Mouse (Mus musculus): ENCODE measurements around the gene Myt1l. TPM values are rescaled to one million over a fixed set of nuclear protein-coding genes. Genes with fewer than 3 reads are reported as not detected.
A peak's percentile ranks its signal among the peaks of the same experiment; 100 is the strongest.

Gene Myt1l
- polyA plus RNA-seq (2014; fragmentation: Nextera tagmentation; extraction: Ambion mirVana): 223 and 265 TPM in 2 replicates

DNA sequence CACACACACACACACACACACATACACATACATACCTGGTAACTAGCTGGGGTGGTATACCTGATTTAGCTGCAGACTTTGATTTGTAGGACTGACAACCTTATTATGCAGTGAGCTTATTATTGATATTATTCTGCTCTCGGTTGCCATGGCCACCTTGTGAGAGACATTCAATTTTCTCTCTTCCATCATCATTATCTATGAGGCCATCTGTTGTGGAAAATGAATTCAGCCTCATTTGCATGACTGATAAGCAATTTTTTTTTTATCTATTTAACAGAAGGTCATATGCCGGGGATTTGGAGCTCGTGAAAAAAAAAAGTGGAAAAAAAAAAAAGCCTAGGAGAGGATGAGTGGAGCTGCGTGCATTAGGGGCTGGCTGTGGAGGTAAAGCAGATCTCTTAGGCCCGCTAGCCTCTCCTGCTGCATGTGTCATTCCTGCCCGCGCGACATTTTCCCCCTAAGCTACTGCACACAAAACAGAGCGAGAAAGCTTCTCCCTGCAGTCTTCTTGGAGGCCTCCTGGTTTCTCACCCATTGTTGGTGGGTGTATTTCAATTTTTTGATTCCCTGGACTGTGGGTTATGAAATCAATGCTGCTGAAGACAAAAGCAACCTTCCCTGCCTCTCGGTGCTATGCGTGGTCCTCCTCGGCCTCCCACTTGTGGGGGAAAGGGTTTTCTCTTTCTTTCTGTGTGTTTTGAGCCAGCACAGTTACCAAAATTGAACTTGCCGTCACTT lies at the start of gene Myt1l:
TSS of gene Myt1l (plus strand) at position 354 of the 741 bp plus-strand sequence.
- Histone ChIP-seq H3K27me3 (ENCODE audit: control insufficient read depth, insufficient read depth, low read length) (no peaks in the 10 kb centered on the region), H3K36me3 (ENCODE audit: control insufficient read depth, insufficient read depth, low read length) (no peaks in the 10 kb centered on the region), H3K4me3 (ENCODE audit: low read depth, low read length) (peak within 1 kb of the TSS; percentile 40), H3K4me1 (ENCODE audit: control insufficient read depth, insufficient read depth, low read length) (0 out of 2 replicates have a peak, but pooled peaks cover 4% of the 10 kb centered on the region), H3K27ac (ENCODE audit: low read depth, low read length) (peak within 1 kb of the TSS; percentile 96), H3K4me2 (ENCODE audit: low read depth, low read length) (peak within 1 kb of the TSS; percentile 50), H3K9ac (replicated peaks; ENCODE audit: low read depth, low read length) (peak within 1 kb of the TSS; percentile 72), H3K9me3 (ENCODE audit: control insufficient read depth, low read length) (no peaks in the 10 kb centered on the region)
- peak; percentile 39 for ATAC-seq (ENCODE audit: low read depth)
- WGBS: 11% methylated on average over 13 of the region's 13 CpGs

GRCm38 (mm10) chr12:29486424-29487035 lies 41.7 kb upstream of the Myt1l start:
- no peak overlapping the region for H3K4me2 ChIP-seq (ENCODE audit: low read depth, low read length)
- H3K4me3 ChIP-seq (ENCODE audit: low read depth, low read length): no peak overlapping the region
- ATAC-seq (ENCODE audit: low read depth): no peak
- H3K9me3 ChIP-seq (ENCODE audit: control insufficient read depth, low read length): no peaks in the 10 kb centered on the region
- WGBS: 84% methylated on average over 10 of the region's 10 CpGs
- H3K36me3 ChIP-seq (ENCODE audit: control insufficient read depth, insufficient read depth, low read length): no peaks in the 10 kb centered on the region
- H3K27ac ChIP-seq (ENCODE audit: low read depth, low read length): no peak overlapping the region
- H3K27me3 ChIP-seq (ENCODE audit: control insufficient read depth, insufficient read depth, low read length): no peaks in the 10 kb centered on the region
- H3K9ac ChIP-seq (replicated peaks; ENCODE audit: low read depth, low read length): no peak overlapping the region
- no peaks in the 10 kb centered on the region for H3K4me1 ChIP-seq (ENCODE audit: control insufficient read depth, insufficient read depth, low read length)

DNA sequence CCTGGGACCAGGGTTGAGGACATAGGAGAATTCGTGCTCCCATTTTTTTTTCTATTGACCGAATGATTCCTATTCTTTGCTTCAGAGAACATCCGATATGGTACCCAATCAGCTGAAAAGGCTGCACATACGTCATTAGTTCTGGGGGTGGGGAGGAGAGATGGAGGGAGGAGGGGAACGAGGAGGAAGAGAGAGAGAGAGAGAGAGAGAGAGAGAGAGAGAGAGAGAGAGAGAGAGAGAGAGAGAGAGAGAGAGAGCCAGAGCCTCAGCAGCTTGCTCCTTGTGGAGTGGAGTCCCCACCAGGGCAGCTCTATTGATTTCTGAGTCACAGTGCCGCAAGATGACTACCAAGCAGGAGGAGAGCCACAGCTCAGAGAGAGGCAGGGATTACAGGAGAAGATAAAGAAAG lies 1.9 kb upstream of the Myt1l start:
- WGBS: 3% methylated on average over 6 of the region's 6 CpGs
- peak; percentile 76 for ATAC-seq (ENCODE audit: low read depth)

GRCm38 (mm10) chr12:29527048-29527761 lies 979 bp upstream of the Myt1l start:
- under 1% methylated on average over 27 of the region's 27 CpGs for WGBS
- peak; percentile 82 for ATAC-seq (ENCODE audit: low read depth)
- peak overlapping the region; percentile 50 for H3K4me2 ChIP-seq (ENCODE audit: low read depth, low read length)
- H3K27me3 ChIP-seq (ENCODE audit: control insufficient read depth, insufficient read depth, low read length): no peaks in the 10 kb centered on the region
- peak overlapping the region; percentile 96 for H3K27ac ChIP-seq (ENCODE audit: low read depth, low read length)
- no peaks in the 10 kb centered on the region for H3K36me3 ChIP-seq (ENCODE audit: control insufficient read depth, insufficient read depth, low read length)
- H3K9me3 ChIP-seq (ENCODE audit: control insufficient read depth, low read length): no peaks in the 10 kb centered on the region
- no peaks in the 10 kb centered on the region for H3K4me1 ChIP-seq (ENCODE audit: control insufficient read depth, insufficient read depth, low read length)
- peak overlapping the region; percentile 40 for H3K4me3 ChIP-seq (ENCODE audit: low read depth, low read length)
- H3K9ac ChIP-seq (replicated peaks; ENCODE audit: low read depth, low read length): peak overlapping the region; percentile 72

More for the DNA sequence above, 1.9 kb upstream of the Myt1l start:
- Histone ChIP-seq H3K9me3 (ENCODE audit: control insufficient read depth, low read length) (no peaks in the 10 kb centered on the region), H3K9ac (replicated peaks; ENCODE audit: low read depth, low read length) (peak overlapping the region; percentile 72), H3K27me3 (ENCODE audit: control insufficient read depth, insufficient read depth, low read length) (no peaks in the 10 kb centered on the region), H3K36me3 (ENCODE audit: control insufficient read depth, insufficient read depth, low read length) (no peaks in the 10 kb centered on the region), H3K4me2 (ENCODE audit: low read depth, low read length) (peak overlapping the region; percentile 50), H3K27ac (ENCODE audit: low read depth, low read length) (peak overlapping the region; percentile 96), H3K4me3 (ENCODE audit: low read depth, low read length) (peak overlapping the region; percentile 24; the same call in 1 of the 2 replicates), H3K4me1 (ENCODE audit: control insufficient read depth, insufficient read depth, low read length) (no peaks in the 10 kb centered on the region)

GRCm38 (mm10) chr12:29530241-29530725 lies 2.1 kb downstream of the Myt1l start:
- ATAC-seq (ENCODE audit: low read depth): no peak
- Histone ChIP-seq H3K4me2 (ENCODE audit: low read depth, low read length) (peak overlapping the region; percentile 62), H3K9me3 (ENCODE audit: control insufficient read depth, low read length) (no peaks in the 10 kb centered on the region), H3K27me3 (ENCODE audit: control insufficient read depth, insufficient read depth, low read length) (no peaks in the 10 kb centered on the region), H3K9ac (replicated peaks; ENCODE audit: low read depth, low read length) (peak overlapping the region; percentile 59), H3K27ac (ENCODE audit: low read depth, low read length) (peak overlapping the region; percentile 92), H3K4me1 (ENCODE audit: control insufficient read depth, insufficient read depth, low read length) (0 out of 2 replicates have a peak, but pooled peaks cover 5% of the 10 kb centered on the region), H3K4me3 (ENCODE audit: low read depth, low read length) (peak overlapping the region; percentile 42), H3K36me3 (ENCODE audit: control insufficient read depth, insufficient read depth, low read length) (no peaks in the 10 kb centered on the region)
- 5% methylated on average over 6 of the region's 6 CpGs for WGBS

DNA sequence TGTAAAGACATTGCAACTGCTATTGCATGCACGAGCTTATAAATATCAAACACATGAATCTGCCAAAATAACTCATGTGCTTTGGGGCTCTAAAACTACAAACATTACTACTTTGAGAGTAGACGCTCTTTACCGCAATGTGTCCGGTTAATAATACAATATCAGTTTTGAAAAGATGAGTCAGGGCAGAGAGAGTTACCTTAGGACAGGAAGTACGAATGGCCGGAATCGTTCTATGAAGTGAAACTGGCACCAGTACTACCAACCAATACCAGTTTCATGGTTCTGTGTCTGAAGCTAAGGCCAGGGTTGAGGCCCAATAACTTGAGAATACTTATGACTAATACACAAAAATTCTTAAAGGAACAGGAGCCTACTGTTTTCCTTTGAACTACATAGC lies 2.6 kb downstream of the Myt1l start:
- Histone ChIP-seq H3K4me3 (ENCODE audit: low read depth, low read length) (peak overlapping the region; percentile 42), H3K4me1 (ENCODE audit: control insufficient read depth, insufficient read depth, low read length) (0 out of 2 replicates have a peak, but pooled peaks cover 5% of the 10 kb centered on the region), H3K4me2 (ENCODE audit: low read depth, low read length) (peak overlapping the region; percentile 62), H3K36me3 (ENCODE audit: control insufficient read depth, insufficient read depth, low read length) (no peaks in the 10 kb centered on the region), H3K9me3 (ENCODE audit: control insufficient read depth, low read length) (no peaks in the 10 kb centered on the region), H3K9ac (replicated peaks; ENCODE audit: low read depth, low read length) (peak overlapping the region; percentile 59), H3K27me3 (ENCODE audit: control insufficient read depth, insufficient read depth, low read length) (no peaks in the 10 kb centered on the region), H3K27ac (ENCODE audit: low read depth, low read length) (peak overlapping the region; percentile 92)
- ATAC-seq (ENCODE audit: low read depth): no peak
- 58% methylated on average over 7 of the region's 7 CpGs for WGBS

DNA sequence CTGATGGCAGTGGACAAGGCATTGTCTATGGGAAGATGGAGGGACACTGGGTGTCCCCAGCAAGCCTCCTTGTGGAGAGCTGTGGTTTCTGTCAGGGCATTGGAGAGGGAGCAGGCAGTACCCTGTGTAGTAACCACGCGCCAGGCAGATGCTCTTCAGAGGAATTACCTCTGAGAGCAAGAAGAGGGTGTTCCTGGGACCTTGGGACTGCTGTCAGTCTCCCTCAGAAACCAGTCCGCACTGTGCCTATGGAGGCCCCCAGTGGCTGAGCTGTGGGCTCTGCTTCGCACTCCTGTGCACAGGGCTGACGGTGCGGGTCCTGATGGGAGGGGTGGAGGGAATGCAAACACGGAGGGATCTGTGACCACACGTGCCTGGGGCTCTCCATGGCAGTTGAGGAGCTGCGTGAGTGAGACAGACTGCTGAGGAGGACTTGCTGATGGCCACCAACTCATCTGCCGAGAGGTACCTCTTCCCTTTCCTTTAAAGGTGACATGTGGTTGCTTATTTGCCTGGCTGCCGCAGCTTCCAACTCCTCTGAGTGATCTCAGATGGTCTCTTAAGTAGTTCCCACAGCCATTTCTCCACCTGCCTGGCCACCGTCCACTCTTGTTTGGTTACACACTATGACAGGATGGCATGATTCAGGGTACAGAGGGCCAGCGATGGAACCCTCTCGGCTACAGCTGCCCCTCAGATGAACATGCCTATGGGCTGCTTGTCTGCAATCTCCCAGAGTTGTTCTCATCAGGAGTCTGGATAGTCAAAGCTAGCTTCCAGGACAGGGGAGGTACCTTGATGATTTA lies 5.1 kb downstream of the Myt1l start:
- Histone ChIP-seq H3K9me3 (ENCODE audit: control insufficient read depth, low read length) (no peaks in the 10 kb centered on the region), H3K9ac (replicated peaks; ENCODE audit: low read depth, low read length) (peak overlapping the region; percentile 81), H3K27me3 (ENCODE audit: control insufficient read depth, insufficient read depth, low read length) (no peaks in the 10 kb centered on the region), H3K4me3 (ENCODE audit: low read depth, low read length) (peak overlapping the region; percentile 40), H3K27ac (ENCODE audit: low read depth, low read length) (peak overlapping the region; percentile 96), H3K4me2 (ENCODE audit: low read depth, low read length) (peak overlapping the region; percentile 91), H3K36me3 (ENCODE audit: control insufficient read depth, insufficient read depth, low read length) (no peaks in the 10 kb centered on the region), H3K4me1 (ENCODE audit: control insufficient read depth, insufficient read depth, low read length) (0 out of 2 replicates have a peak, but pooled peaks cover 10% of the 10 kb centered on the region)
- 19% methylated on average over 14 of the region's 14 CpGs for WGBS
- peak; percentile 67 for ATAC-seq (ENCODE audit: low read depth)

GRCm38 (mm10) chr12:29534326-29534725 lies 6.1 kb downstream of the Myt1l start:
- Histone ChIP-seq H3K4me2 (ENCODE audit: low read depth, low read length) (peak overlapping the region; percentile 91), H3K27me3 (ENCODE audit: control insufficient read depth, insufficient read depth, low read length) (no peaks in the 10 kb centered on the region), H3K9ac (replicated peaks; ENCODE audit: low read depth, low read length) (peak overlapping the region; percentile 81), H3K36me3 (ENCODE audit: control insufficient read depth, insufficient read depth, low read length) (no peaks in the 10 kb centered on the region), H3K4me1 (ENCODE audit: control insufficient read depth, insufficient read depth, low read length) (peaks cover 15% of the 10 kb centered on the region; the same call in 1 of the 2 replicates), H3K27ac (ENCODE audit: low read depth, low read length) (peak overlapping the region; percentile 96), H3K4me3 (ENCODE audit: low read depth, low read length) (peak overlapping the region; percentile 40), H3K9me3 (ENCODE audit: control insufficient read depth, low read length) (no peaks in the 10 kb centered on the region)
- peak; percentile 44; the same call in 1 of the 2 replicates for ATAC-seq (ENCODE audit: low read depth)
- 2% methylated on average over 6 of the region's 6 CpGs for WGBS
